Mouse (Mus musculus) retina, adult 2 months (tissue): Measurements from ENCODE around the gene Nubp2.

ENCODE experiments used
- DNase-seq: peaks from one replicate; pipeline ENCODE4 v3.0.0-alpha.2; 2012; ENCODE audit warnings: low read depth, low spot score

The Nubp2 gene

DNA sequence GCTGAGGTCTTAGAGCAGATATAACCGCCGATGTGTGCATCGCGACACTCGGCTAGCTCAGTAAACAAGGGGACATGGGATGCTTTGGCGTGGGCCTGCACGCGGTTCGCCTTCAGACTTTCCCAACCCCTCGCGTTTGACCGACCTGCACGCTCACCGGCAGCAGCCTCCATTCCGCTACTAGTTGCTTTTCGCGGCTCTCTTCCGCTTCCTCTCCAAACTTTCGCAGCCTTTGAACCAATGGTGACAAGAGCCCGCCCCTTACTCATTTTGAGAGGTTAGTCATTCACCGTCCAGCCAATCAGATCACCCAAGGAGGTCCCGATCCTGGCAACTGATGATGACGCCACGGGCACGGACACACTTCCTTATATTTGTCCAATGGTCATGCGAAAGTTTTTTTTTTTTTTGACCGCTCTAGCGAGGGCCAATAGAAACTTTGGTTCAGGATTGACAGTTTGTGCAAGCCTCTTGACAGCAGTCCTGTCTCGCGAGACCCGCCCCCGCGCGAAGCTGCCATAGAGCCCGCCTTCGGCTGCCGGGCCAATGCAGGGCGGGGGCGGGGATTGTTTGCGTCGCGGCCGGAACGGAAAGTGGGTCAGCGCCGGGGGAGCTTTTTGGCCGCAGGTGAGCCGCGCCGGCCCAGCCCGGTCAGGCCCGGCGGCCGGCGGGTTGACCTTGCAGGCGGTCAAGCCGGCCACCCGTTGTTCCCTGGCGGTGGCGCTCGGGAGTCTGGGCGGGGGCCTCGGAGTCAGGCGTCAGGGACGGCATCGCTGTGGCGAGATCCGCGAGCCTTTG is at the start of gene Nubp2, which contains the start of gene Spsb3:
Gene Nubp2 (minus strand): TSS at position 216 of the 798 bp plus-strand sequence.
Gene Spsb3 (plus strand): TSS at position 510 of the 798 bp plus-strand sequence.
- peak; percentile 99 for DNase-seq

GRCm38 (mm10) chr17:24935666-24936065 is 49.5 kb upstream of the Nubp2 start:
- DNase-seq: no peak

DNA sequence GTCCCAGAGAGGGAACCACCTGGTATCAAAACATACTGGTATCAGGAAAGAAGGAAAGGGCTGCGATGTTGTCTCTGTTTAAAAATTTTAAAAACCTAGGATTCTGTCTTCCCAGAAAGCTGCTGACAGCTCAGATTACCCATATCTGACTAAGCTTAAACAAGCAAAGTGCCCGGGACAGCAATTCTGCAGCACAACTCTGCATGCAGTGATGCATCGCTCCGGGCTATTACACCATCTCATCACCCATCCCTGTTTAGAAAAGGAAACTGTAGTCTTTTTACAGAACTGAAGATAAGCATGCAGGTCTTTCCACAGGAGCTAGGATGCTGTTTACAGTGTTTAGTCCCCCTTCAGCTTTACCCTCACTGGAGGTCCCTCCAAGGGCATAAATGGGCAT is 48.8 kb upstream of the Nubp2 start:
- DNase-seq: no peak

GRCm38 (mm10) chr17:24933163-24933562 is 47.0 kb upstream of the Nubp2 start:
- DNase-seq: no peak

DNA sequence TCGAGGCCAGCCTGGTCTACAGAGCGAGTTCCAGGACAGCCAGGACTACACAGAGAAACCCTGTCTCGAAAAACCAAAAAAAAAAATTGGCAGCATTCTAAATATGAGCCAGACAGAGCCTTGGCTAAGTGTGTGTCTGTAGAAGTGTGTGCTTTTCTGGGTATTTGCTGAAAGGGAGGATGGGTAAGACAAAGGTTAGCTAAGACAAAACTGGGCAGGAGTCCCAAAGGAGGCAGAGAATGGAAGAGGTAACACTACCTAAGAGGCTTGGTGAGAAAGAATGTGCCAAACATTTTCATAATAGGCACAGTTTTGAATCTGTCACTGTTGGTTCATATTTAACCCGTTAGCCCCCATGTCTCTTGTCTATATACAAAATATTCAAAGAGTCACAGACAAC is 46.3 kb upstream of the Nubp2 start:
- DNase-seq: no peak

GRCm38 (mm10) chr17:24929506-24929905 is 43.4 kb upstream of the Nubp2 start:
- no peak for DNase-seq

DNA sequence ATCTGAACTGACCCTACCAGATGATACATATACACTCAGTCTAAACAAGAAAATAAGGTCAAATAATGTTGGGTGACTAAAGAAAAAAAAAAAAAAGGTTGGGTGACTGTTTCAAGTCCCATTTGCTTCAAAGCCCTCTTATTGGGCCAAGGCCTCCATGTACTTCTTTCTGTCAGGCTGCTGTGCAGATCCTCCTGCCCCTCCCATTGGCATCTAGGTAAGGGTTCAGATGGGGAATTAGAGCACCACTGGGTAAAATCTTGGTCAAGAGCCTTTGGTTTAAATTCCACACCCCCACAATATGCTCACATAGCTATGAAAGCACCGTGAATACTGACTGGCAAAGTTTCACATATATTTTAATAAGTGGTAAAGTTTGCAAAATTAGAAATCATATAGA is 37.1 kb upstream of the Nubp2 start:
- DNase-seq: no peak

DNA sequence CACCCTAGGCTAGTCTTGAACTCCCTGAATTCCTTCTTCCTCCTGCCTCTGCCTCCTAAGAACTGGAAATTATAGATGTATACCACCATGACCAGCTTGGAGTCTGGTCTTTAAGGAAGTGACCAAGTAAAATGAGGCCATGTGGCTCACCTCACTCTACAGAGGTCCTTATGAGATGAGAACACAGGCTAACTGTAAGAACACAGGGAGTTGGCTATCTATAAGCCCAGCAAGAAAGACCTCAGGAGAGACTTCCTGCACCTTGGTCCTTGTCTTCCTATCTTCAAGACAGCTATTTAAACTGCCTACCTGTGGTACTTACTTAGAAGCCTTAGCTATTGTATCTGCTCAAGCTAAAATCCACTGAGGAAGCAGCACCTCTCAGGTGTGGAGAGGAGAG is 27.8 kb upstream of the Nubp2 start:
- DNase-seq: no peak

DNA sequence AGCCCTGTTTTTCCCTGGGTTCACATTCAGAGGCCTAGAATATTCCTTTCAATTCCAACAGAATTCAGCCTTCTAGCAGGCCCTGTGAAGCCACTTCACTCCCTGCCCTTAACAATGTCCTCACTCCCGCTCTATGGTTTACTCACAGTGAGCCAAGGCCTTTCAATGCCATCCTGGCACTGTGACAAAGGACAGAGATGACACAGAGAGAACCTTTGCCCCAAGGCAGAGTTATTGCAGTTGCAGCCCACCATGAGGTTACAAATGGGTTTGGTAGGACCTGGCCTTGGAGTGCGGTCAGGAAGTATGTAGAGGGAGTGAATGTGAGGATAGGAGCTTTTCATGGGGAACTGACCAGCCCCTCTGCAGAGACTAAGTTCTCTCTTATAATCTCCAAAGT is 21.4 kb upstream of the Nubp2 start:
- DNase-seq: no peak

DNA sequence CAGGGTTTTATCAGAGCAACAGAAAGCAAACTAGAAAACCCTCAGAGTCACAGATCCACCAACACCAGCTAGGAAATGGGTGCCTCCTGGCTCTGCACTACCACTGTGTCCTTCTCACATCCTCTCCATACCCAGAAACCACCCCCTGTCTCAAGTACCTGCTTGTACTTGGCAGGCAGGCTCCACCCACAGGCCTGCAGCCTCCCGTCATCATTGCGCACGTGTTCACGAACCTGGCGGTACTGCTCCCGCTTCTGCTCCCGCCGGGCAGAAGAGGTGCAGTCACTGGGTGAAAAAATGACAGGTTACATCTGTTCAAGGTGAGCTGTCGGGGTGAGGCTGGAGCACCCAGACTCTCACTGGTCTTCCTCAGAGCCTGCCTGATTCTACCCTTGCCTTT is 17.6 kb upstream of the Nubp2 start:
- no peak for DNase-seq

DNA sequence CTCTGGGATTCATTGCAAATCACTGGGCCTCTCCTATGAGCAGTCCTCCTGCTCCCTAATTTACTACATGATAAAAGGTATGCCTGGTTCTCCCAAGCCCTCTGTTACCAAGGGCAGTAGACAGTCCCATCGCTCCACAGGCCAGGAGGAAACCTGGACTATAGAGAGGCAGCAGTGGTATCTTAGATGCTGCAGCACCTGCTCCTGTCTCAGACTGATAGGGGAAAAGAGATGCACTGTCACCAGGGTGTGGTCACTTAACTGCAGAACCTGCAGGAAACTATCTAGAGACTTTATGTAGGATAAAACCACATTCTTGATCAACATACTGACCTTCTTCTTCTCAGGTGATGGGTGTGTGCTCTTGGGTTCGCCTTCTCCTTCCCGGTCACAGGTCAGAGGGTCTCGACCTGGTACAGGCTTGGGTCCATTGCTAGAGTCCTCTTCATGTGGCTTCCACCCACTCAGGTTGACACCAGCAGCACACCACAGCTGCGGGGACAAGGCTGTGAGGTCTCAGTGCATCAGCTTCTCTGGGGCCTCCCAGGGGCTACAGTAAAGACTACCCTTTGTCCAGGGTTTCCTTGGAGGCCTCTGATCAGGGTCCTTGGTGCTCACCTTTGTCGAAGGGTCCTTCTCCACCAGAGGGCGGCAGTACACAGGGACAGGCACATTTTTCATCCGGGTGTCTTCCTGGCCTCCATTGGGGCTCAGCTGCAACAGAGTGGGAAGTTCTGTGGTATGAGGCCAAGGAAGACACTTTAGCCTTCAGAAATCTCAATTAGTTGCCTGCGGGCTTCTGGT is 16.7 kb upstream of the Nubp2 start:
- DNase-seq: no peak

DNA sequence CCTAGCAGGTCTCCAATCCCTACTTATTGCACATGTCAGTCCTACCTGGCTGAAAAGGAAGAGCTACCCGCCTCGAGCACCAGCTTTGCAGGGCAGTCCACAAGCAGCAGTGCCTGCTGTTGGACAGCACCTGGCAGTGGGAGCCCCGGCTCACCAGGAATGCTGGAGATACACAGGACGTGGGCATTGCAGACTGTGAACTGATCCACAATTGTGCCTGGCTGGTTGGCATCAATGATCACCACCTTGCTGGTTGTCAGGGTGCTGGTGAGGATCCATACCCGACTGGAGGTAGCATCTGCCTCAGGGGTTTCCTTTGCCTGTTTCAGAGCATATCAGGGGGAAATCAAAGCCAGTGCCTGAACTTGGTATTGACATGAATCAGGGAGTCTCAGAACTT is 16.0 kb upstream of the Nubp2 start:
- DNase-seq: no peak

- no peak for DNase-seq
Measured at GRCm38 (mm10) chr17:24900014-24900413, 13.9 kb upstream of the Nubp2 start.

DNA sequence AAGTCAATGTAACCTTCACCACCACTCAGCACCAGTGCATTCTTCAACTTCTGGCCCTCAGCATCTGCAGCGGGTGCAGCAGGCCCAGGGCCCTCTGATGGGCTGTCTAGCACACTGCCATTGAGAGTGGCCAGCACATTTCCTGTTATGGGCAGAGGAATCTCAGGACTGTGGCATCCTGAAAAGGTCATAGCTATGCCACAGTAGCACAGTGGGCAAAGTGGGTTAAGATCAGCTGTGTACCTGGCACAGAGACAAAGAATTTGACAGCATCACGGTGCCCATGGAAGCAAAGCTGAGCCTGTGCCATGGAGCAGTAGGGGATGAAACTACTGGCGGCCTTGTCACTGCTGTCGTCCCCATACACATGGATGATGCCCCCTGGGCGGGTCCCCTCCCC is 13.0 kb upstream of the Nubp2 start:
- DNase-seq: no peak

DNA sequence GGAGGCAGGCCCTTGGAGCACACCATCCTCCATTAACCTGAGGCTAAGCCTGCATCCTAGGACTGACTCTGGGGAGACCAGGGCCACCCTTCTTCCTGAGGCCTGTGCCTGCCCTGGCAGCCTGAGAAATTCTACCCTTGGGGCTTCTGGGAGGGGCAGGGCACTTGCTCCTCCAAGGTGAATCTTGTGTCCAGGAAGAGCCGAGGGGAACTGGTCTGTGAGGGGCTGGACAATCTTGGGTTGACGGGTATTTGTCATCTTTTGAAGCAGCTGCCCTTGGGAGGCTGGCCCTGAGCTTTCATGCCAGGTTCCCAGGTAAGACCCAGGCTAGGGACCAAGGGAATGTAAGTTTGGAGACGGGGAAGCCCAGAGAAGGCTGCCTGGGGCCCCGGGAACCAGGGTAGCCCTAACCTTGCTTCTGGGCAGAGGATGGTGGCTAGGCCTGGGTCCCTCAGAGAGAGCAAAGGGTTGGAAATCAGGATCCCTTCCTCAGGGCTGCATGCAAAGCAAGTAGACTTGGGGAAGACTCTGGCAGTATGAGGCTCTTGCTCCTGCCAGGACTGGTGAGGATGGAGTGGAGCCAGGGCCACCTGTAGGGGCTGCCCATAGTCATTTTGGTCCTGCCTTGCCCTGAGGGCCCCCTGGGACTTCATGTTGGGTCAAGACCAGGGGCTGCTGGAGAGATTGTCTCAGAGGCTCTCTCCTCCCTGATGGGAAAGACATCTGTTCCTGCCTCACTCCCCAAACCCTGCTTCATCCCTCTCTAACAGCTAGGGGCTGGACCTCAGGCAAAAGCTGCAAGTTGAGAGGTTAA is 12.1 kb upstream of the Nubp2 start:
- no peak for DNase-seq

DNA sequence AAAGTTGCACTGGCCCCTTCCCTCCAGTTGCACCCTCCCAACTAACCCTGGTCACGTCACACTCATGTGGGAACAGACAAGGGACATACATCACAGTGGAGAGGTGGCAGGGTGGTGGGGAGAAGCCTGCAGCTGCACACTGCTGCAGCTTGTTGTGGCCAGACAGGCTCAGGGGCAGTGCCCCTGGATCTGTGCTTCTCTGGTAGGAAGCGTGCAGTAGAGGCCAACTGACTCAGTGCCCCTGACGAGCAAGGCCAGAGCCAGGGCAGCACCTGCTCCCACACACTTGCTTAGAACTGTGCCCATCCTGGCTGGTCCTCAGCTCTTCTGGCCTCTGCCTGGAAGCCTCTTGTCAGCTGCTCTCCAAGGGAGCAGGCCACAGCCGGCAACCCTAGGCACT is 11.5 kb upstream of the Nubp2 start:
- DNase-seq: no peak

DNA sequence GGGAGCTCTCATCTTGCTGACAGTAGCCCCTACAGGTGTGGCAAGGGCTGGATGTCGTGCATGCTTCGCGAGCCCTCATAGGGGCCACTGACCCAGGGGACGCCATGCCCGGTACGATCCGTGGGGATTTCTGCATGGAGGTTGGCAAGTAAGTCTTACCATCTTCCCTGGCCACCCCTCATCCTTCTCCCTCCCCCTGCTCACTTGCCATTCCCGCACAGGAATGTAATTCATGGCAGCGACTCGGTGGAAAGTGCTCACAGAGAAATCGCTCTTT is 10.8 kb upstream of the Nubp2 start:
- no peak for DNase-seq

- DNase-seq: peak; percentile 42
Measured at GRCm38 (mm10) chr17:24896241-24896992, 10.3 kb upstream of the Nubp2 start, which contains the start of gene Nme3. Gene Nme3 (plus strand): TSS chr17:24896500.

- no peak for DNase-seq
Measured at GRCm38 (mm10) chr17:24895571-24896240, 9.6 kb upstream of the Nubp2 start.

- DNase-seq: peak; percentile 80
Measured at GRCm38 (mm10) chr17:24894995-24895547, 8.9 kb upstream of the Nubp2 start, which contains the start of the genes Eme2 and Mrps34. Gene Eme2 (minus strand): TSS chr17:24895087. Gene Mrps34 (plus strand): TSS chr17:24895116.
